Mouse (Mus musculus) gastrocnemius, adult 2 months (tissue): ENCODE data around the gene Adamts14. TPM values are rescaled to one million over a fixed set of nuclear protein-coding genes. Genes with fewer than 3 reads are reported as not detected.
A peak's percentile ranks its signal among the peaks of the same experiment; 100 is the strongest.

Experiments
- DNase-seq: peaks from one replicate; pipeline ENCODE4 v3.0.0; 2022
- H3K27ac ChIP-seq: fragments of 200-600 bp; 2 replicates; pipeline ENCODE4 v1.8.1; 2022; ENCODE audit warnings: mild to moderate bottlenecking
- H3K4me3 ChIP-seq: fragments of 200-600 bp; 2 replicates; pipeline ENCODE4 v1.8.1; 2022; ENCODE audit warnings: mild to moderate bottlenecking, moderate library complexity
- CTCF ChIP-seq: fragments of 200-600 bp; IDR thresholded peaks from 2 replicates; pipeline ENCODE4 v1.8.1; 2022; ENCODE audit warnings: antibody characterized with exemption, mild to moderate bottlenecking, moderate library complexity
- intact Hi-C: fragments of 180-260 bp; cut with DNase I; formaldehyde crosslinking; loops from one replicate; pipeline ENCODE4 v1.15.1; 2025
- total RNA-seq, 2 experiments: library from RNA; stranded (reverse); gene quantifications; 2 replicates each; pipeline ENCODE4 v1.2.3; 2021

Adamts14 gene
- total RNA-seq, 2 experiments from 2014 or later: 0.43 to 1.5 TPM

DNA sequence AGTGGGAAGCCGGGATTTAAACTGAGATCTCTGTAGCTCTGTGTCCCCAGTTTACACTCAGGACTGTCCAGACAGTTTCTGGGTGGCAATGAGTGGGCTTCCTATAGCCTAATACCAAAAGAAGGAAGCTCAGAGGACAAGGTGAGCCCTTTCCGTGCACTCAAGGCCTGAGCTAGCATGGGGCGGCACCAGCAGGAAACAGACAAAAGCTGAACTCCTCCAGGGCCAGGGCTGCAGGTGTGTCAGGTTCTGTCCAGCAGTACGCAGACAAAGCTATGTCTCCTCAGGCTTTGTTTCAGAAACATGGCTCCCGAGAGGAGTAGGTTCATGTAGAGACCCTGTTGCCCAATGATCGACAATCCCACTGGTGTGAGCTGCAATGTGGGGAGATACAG, 35.9 kb downstream of the Adamts14 start:
- no peak for TF ChIP-seq CTCF
- DNase-seq: no peak
- intact Hi-C loops: no loop called here
- Histone ChIP-seq H3K27ac (no peak overlapping the region), H3K4me3 (no peak overlapping the region)

GRCm38 (mm10) chr10:61236683-61237390, 36.4 kb downstream of the Adamts14 start:
- no peak for TF ChIP-seq CTCF
- intact Hi-C loops: no loop called here
- Histone ChIP-seq H3K27ac (no peak overlapping the region), H3K4me3 (no peak overlapping the region)
- DNase-seq: no peak

DNA sequence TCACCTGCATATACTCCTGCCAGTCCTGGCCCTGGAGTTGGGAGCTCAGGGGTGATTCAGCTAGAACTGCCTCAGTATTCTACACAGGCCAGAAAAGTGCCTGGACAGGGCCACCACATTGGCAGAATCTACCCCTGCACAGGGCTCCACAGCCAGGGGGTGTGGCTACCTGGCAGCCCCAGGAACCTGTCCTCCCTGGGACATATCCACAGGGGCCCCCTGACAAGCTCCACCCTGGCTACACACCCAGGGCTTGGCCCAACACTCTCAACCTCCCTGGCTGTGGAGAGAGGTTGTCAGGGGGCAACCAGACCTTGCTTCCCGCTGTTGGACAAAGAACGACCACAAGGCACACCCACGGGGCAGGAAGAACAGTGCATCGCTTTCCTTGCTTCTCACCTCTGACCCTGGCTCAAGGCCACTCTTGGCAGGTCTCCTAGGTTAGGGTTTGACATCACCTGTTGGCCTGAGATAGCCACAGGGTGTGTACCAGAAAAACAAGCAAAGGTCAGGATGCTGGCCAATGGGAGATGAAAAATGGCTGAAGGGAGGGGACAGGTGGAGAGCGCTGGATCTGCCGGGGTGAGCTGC, 37.5 kb downstream of the Adamts14 start:
- intact Hi-C loops: no loop called here
- TF ChIP-seq CTCF: no peak
- DNase-seq: no peak
- Histone ChIP-seq H3K27ac (no peak overlapping the region), H3K4me3 (no peak overlapping the region)

- no peak for DNase-seq
- TF ChIP-seq CTCF: no peak
- Histone ChIP-seq H3K4me3 (no peak overlapping the region), H3K27ac (no peak overlapping the region)
- intact Hi-C loops: no loop called here
Measured at GRCm38 (mm10) chr10:61234319-61234718, 38.9 kb downstream of the Adamts14 start.

- intact Hi-C loops: no loop called here
- no peak for TF ChIP-seq CTCF
- DNase-seq: peak; percentile 78
- H3K4me3 ChIP-seq: no peak overlapping the region
- H3K27ac ChIP-seq: peak overlapping the region; percentile 25; the same call in 1 of the 2 replicates
Measured at GRCm38 (mm10) chr10:61232858-61233567, 40.2 kb downstream of the Adamts14 start.

- no peak for DNase-seq
- H3K4me3 ChIP-seq: no peak overlapping the region
- intact Hi-C loops: no loop called here
Measured at GRCm38 (mm10) chr10:61231756-61232155, 41.5 kb downstream of the Adamts14 start.

GRCm38 (mm10) chr10:61226784-61227396, 46.3 kb downstream of the Adamts14 start:
- Histone ChIP-seq H3K27ac (no peak overlapping the region), H3K4me3 (no peak overlapping the region)
- no peak for TF ChIP-seq CTCF
- DNase-seq: no peak
- intact Hi-C loops: no loop called here

More at GRCm38 (mm10) chr10:61231756-61232155, 41.5 kb downstream of the Adamts14 start:
- no peak for TF ChIP-seq CTCF
- no peak overlapping the region for H3K27ac ChIP-seq

- no peak overlapping the region for H3K27ac ChIP-seq
- intact Hi-C loops: no loop called here
- H3K4me3 ChIP-seq: no peak overlapping the region
- no peak for TF ChIP-seq CTCF
- no peak for DNase-seq
Measured at GRCm38 (mm10) chr10:61225694-61226093, 47.5 kb downstream of the Adamts14 start.

GRCm38 (mm10) chr10:61219318-61219717, 53.9 kb downstream of the Adamts14 start:
- intact Hi-C loops: no loop called here

DNA sequence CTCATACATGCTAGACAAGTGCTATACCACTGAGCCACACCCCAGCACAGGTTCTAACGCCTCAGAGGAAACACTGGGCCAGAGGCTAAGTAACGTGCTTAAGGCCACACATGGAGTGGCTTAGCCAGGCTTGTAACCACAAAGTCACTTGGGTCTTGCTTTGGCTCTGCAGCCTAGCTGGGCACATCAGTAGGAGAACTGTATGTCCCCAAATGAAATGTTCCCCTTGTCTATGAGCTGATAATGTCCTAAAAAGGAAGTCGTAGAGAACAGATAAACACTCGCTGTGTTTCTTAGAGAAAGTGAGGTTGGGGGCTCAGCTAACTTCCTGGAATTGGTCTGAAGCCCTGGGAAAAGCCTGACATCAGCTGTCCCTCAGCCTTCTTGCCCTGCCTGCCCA, 57.1 kb downstream of the Adamts14 start:
- Histone ChIP-seq H3K4me3 (no peak overlapping the region), H3K27ac (no peak overlapping the region)
- no peak for TF ChIP-seq CTCF
- DNase-seq: no peak
- intact Hi-C loops: no loop called here

More at GRCm38 (mm10) chr10:61219318-61219717, 53.9 kb downstream of the Adamts14 start:
- Histone ChIP-seq H3K4me3 (no peak overlapping the region), H3K27ac (no peak overlapping the region)
- no peak for DNase-seq
- peak; percentile 4; the same call in 1 of the 2 replicates for TF ChIP-seq CTCF

GRCm38 (mm10) chr10:61215658-61216057, 57.6 kb downstream of the Adamts14 start:
- intact Hi-C loops: no loop called here
- no peak for DNase-seq
- Histone ChIP-seq H3K4me3 (no peak overlapping the region), H3K27ac (no peak overlapping the region)
- TF ChIP-seq CTCF: peak; percentile 58

DNA sequence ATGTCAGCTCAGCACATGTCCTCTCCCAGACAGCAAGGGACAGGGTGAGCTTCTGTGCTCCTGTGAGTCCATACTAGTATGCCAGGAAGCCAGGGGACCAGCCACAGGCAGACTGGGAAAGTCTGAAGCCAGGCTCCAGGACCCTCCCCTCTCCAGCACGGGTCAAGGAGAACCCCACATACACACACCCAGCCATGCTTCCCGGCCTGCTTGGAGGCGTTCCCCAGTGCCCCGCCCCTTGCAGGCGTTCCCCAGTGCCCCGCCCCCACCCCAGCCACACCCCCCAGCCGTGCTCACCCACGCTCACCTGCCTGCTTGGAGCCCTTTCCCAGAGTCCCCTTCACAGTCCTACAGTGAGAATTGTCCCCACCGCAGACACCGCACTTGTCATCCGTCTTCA, 60.4 kb downstream of the Adamts14 start:
- DNase-seq: no peak
- no peak overlapping the region for H3K27ac ChIP-seq
- H3K4me3 ChIP-seq: no peak overlapping the region
- TF ChIP-seq CTCF: no peak
- intact Hi-C loops: loop anchor here (5.0 kb wide), 2 partner anchors 49 to 64 kb away; no protein-coding TSS in a partner anchor

GRCm38 (mm10) chr10:61211743-61212142, 61.5 kb downstream of the Adamts14 start:
- Histone ChIP-seq H3K4me3 (no peak overlapping the region), H3K27ac (no peak overlapping the region)
- TF ChIP-seq CTCF: peak; percentile 85
- intact Hi-C loops: loop anchor here (5.0 kb wide), 2 partner anchors 51 to 66 kb away; no protein-coding TSS in a partner anchor
- DNase-seq: peak; percentile 68
